10 mouse cellular contexts compared by ENCODE assay signal in genomic region chr9:111057544-111058370, GRCm38 (mm10). TPM values are rescaled to one million over a fixed set of nuclear protein-coding genes. Genes with fewer than 3 reads are reported as not detected.
DNase-seq lines count a peak whose midpoint lies in the region; ATAC-seq and TF ChIP-seq lines count a peak whose summit lies in the region.
"Had no signal": no experiment of that assay in that cellular context is flagged by ENCODE, and none has a peak within 500 bp of the region (broad histone marks: within the 10 kb centered on the region; RNA-seq: fewer than 3 reads in every experiment).

No protein-coding gene starts in this region.

- WGBS in forebrain, postnatal 0 days, result 71% methylated on average over 14 of the region's 14 CpGs
- WGBS in forebrain, embryonic 12.5 days, result 81% methylated on average over 14 of the region's 14 CpGs
- 39% methylated on average over 14 of the region's 14 CpGs for WGBS in lung, embryonic 14.5 days
- WGBS in neural tube, embryonic 15.5 days, result 73% methylated on average over 14 of the region's 14 CpGs

- H3K9ac ChIP-seq in forebrain, postnatal 0 days, result no peak overlapping the region
- no peak overlapping the region for H3K9ac ChIP-seq in forebrain, embryonic 12.5 days
- H3K9ac ChIP-seq in lung, embryonic 14.5 days, result peak overlapping the region; percentile 62; the same call in 1 of the 2 replicates
- no peak overlapping the region for H3K9ac ChIP-seq in neural tube, embryonic 15.5 days (replicated peaks)

- no peak for ATAC-seq in forebrain, postnatal 0 days
- ATAC-seq in forebrain, embryonic 12.5 days (ENCODE audit: low FRiP score), result no peak
- no peak for ATAC-seq in lung, embryonic 14.5 days (ENCODE audit: insufficient read depth)
- ATAC-seq in inflammation-experienced regulatory T-cells, adult 6 months, result peak; percentile 49
- ATAC-seq in neural tube, embryonic 15.5 days (ENCODE audit: low FRiP score), result no peak
- ATAC-seq: forebrain, embryonic 16.5 days had no signal

- no peaks in the 10 kb centered on the region for H3K36me3 ChIP-seq in forebrain, postnatal 0 days (ENCODE audit: insufficient read depth)
- H3K36me3 ChIP-seq in forebrain, embryonic 12.5 days (replicated peaks), result no peaks in the 10 kb centered on the region
- no peaks in the 10 kb centered on the region for H3K36me3 ChIP-seq in lung, embryonic 14.5 days (ENCODE audit: insufficient read depth)
- no peaks in the 10 kb centered on the region for H3K36me3 ChIP-seq in neural tube, embryonic 15.5 days

- no peak overlapping the region for H3K27ac ChIP-seq in forebrain, postnatal 0 days (ENCODE audit: low read depth, low read length)
- no peak overlapping the region for H3K27ac ChIP-seq in forebrain, embryonic 12.5 days
- H3K27ac ChIP-seq in lung, embryonic 14.5 days (ENCODE audit: low read depth), result peak overlapping the region; percentile 67; the same call in 1 of the 2 replicates
- H3K27ac ChIP-seq in neural tube, embryonic 15.5 days (replicated peaks), result no peak overlapping the region

- H3K4me2 ChIP-seq in forebrain, postnatal 0 days (ENCODE audit: low read depth), result peak overlapping the region; percentile 24; the same call in 1 of the 2 replicates
- H3K4me2 ChIP-seq in forebrain, embryonic 12.5 days, result no peak overlapping the region
- H3K4me2 ChIP-seq in lung, embryonic 14.5 days, result peak overlapping the region; percentile 83
- H3K4me2 ChIP-seq in neural tube, embryonic 15.5 days, result peak overlapping the region; percentile 42

- no peaks in the 10 kb centered on the region for H3K4me1 ChIP-seq in forebrain, postnatal 0 days (ENCODE audit: insufficient read depth)
- peaks cover 10% of the 10 kb centered on the region; the same call in 1 of the 2 replicates for H3K4me1 ChIP-seq in forebrain, embryonic 12.5 days
- peaks cover 13% of the 10 kb centered on the region for H3K4me1 ChIP-seq in lung, embryonic 14.5 days (ENCODE audit: insufficient read depth)
- H3K4me1 ChIP-seq in neural tube, embryonic 15.5 days, result no peaks in the 10 kb centered on the region

- DNase-seq in forebrain, postnatal 0 days, result no peak
- DNase-seq in lung, embryonic 14.5 days, result no peak
- no peak for DNase-seq in lung, postnatal 36 days
- no peak for DNase-seq in adipocyte (ENCODE audit: low spot score)
- no peak for DNase-seq in adrenal gland, postnatal 36 days
- DNase-seq: left cerebral cortex, postnatal 4 days had no signal

- no peak overlapping the region for H3K4me3 ChIP-seq in forebrain, postnatal 0 days (ENCODE audit: low read depth, low read length)
- H3K4me3 ChIP-seq in forebrain, embryonic 12.5 days (replicated peaks), result no peak overlapping the region
- H3K4me3 ChIP-seq in lung, embryonic 14.5 days (ENCODE audit: low read depth, low read length), result peak overlapping the region; percentile 43; the same call in 1 of the 2 replicates
- no peak overlapping the region for H3K4me3 ChIP-seq in neural tube, embryonic 15.5 days (replicated peaks)

- H3K27me3 ChIP-seq in forebrain, postnatal 0 days (ENCODE audit: insufficient read depth, low read length), result no peaks in the 10 kb centered on the region
- no peaks in the 10 kb centered on the region for H3K27me3 ChIP-seq in forebrain, embryonic 12.5 days
- H3K27me3 ChIP-seq in lung, embryonic 14.5 days (ENCODE audit: insufficient read depth, low read length), result no peaks in the 10 kb centered on the region
- H3K27me3 ChIP-seq in neural tube, embryonic 15.5 days (replicated peaks), result no peaks in the 10 kb centered on the region

- no peak for TF ChIP-seq CTCF in forebrain, postnatal 0 days (IDR thresholded peaks at IDR 0.05; ENCODE audit: low read depth)
- no peak for TF ChIP-seq CTCF in lung, embryonic 14.5 days (IDR thresholded peaks at IDR 0.05; ENCODE audit: low read depth)

- no peaks in the 10 kb centered on the region for H3K9me3 ChIP-seq in forebrain, postnatal 0 days (ENCODE audit: low read length)
- no peaks in the 10 kb centered on the region for H3K9me3 ChIP-seq in forebrain, embryonic 12.5 days
- no peaks in the 10 kb centered on the region for H3K9me3 ChIP-seq in lung, embryonic 14.5 days (ENCODE audit: low read depth, low read length)
- no peaks in the 10 kb centered on the region for H3K9me3 ChIP-seq in neural tube, embryonic 15.5 days (replicated peaks)

RNA-seq across cellular contexts. Expression of gene Ccrl2, which starts 0.4 kb away (rescaled TPM):
- 0.19 and 0.77 TPM in 2 replicates for total RNA-seq in forebrain, postnatal 0 days (2014; rRNA removed)
- polyA plus RNA-seq in forebrain, postnatal 0 days (2015; fragmentation: Nextera tagmentation; extraction: Ambion mirVana), result 0.99 and 1.3 TPM in 2 replicates
- 0.69 and 0.91 TPM in 2 replicates for polyA plus RNA-seq in forebrain, embryonic 12.5 days (2016; fragmentation: Nextera tagmentation; extraction: Ambion mirVana)
- polyA plus RNA-seq in lung, embryonic 14.5 days (2014; fragmentation: Nextera tagmentation; extraction: Ambion mirVana), result 2.1 and 2.9 TPM in 2 replicates
- 10 to 100 TPM; 15.0 to 18.1 (median 17.3) TPM for polyA plus RNA-seq in inflammation-experienced regulatory T-cells, adult 6 months (2017; shearing (Covaris generic))
- polyA plus RNA-seq in neural tube, embryonic 15.5 days (2015; fragmentation: Nextera tagmentation; extraction: Ambion mirVana), result 0.98 and 1.3 TPM in 2 replicates
- 1 to 10 TPM; 7.2 to 9.2 TPM for total RNA-seq in adrenal gland, postnatal 36 days (2021)

RNA-seq across cellular contexts. Expression of gene Ltf, which starts 38.7 kb away (rescaled TPM):
- total RNA-seq in forebrain, postnatal 0 days (2014; rRNA removed), result 5.3 TPM in 1 of 2 replicates, not detected in the other
- 0.71 and 0.74 TPM in 2 replicates for polyA plus RNA-seq in forebrain, postnatal 0 days (2015; fragmentation: Nextera tagmentation; extraction: Ambion mirVana)
- 0.68 and 0.85 TPM in 2 replicates for polyA plus RNA-seq in forebrain, embryonic 12.5 days (2016; fragmentation: Nextera tagmentation; extraction: Ambion mirVana)
- polyA plus RNA-seq in lung, embryonic 14.5 days (2014; fragmentation: Nextera tagmentation; extraction: Ambion mirVana), result 0.17 and 2.5 TPM in 2 replicates
- 1 to 10 TPM in 1 of 3 experiments, not detected in 2; 2.5 TPM for polyA plus RNA-seq in inflammation-experienced regulatory T-cells, adult 6 months (2017; shearing (Covaris generic))
- polyA plus RNA-seq in neural tube, embryonic 15.5 days (2015; fragmentation: Nextera tagmentation; extraction: Ambion mirVana), result 0.88 and 1.5 TPM in 2 replicates
- 1 to 10 TPM in 1 of 2 experiments, under 1 TPM in 1; 0.66 to 1.1 TPM for total RNA-seq in adrenal gland, postnatal 36 days (2021)

RNA-seq across cellular contexts. Expression of gene Lrrfip2, which starts 59.6 kb away (rescaled TPM):
- total RNA-seq in forebrain, postnatal 0 days (2014; rRNA removed), result 29.2 and 41.7 TPM in 2 replicates
- polyA plus RNA-seq in forebrain, postnatal 0 days (2015; fragmentation: Nextera tagmentation; extraction: Ambion mirVana), result 36.0 and 38.9 TPM in 2 replicates
- 48.8 and 52.8 TPM in 2 replicates for polyA plus RNA-seq in forebrain, embryonic 12.5 days (2016; fragmentation: Nextera tagmentation; extraction: Ambion mirVana)
- polyA plus RNA-seq in lung, embryonic 14.5 days (2014; fragmentation: Nextera tagmentation; extraction: Ambion mirVana), result 39.6 and 40.4 TPM in 2 replicates
- polyA plus RNA-seq in inflammation-experienced regulatory T-cells, adult 6 months (2017; shearing (Covaris generic)), result 10 to 100 TPM in 2 of 3 experiments, 1 to 10 TPM in 1; 8.4 to 17.2 (median 17.0) TPM
- 46.0 and 46.7 TPM in 2 replicates for polyA plus RNA-seq in neural tube, embryonic 15.5 days (2015; fragmentation: Nextera tagmentation; extraction: Ambion mirVana)
- 10 to 100 TPM; 53.0 to 57.3 TPM for total RNA-seq in adrenal gland, postnatal 36 days (2021)
